Mouse (Mus musculus) ES-Bruce4 (cell line): ENCODE data around the gene Park7.

ENCODE experiments used
- CTCF ChIP-seq: IDR thresholded peaks from one replicate; pipeline ENCODE4 v1.8.1; 2011; ENCODE audit warnings: low read depth, low read length
- POLR2A ChIP-seq: IDR thresholded peaks from one replicate; pipeline ENCODE4 v1.8.1; 2011; ENCODE audit warnings: low read length; ENCODE audit not compliant: insufficient read depth

- TF ChIP-seq CTCF (no peak), POLR2A (no peak)
Observed at GRCm38 (mm10) chr4:150889955-150890315, 24.3 kb downstream of the Park7 start.
